Mouse (Mus musculus): ENCODE data around the gene Insr. TPM values are rescaled to one million over a fixed set of nuclear protein-coding genes. Genes with fewer than 3 reads are reported as not detected.
"Not testable (repeated sequence)": the region's sequence is repeated elsewhere in the genome, so short reads cannot be mapped to it uniquely, and the experiment has no call there.

Gene Insr
- 60.0 and 65.5 TPM in 2 replicates for polyA plus RNA-seq (2015; fragmentation: Nextera tagmentation; extraction: Ambion mirVana)

- WGBS = under 1% methylated on average over 61 of the region's 61 CpGs
- ATAC-seq (replicated peaks; ENCODE audit: extremely low read depth, insufficient read depth, low FRiP score) = peak; percentile 90
- H3K27ac ChIP-seq (ENCODE audit: low read length) = peak within 1 kb of the TSS; percentile 90
- H3K9me3 ChIP-seq (replicated peaks; ENCODE audit: control insufficient read depth, low read length) = no peaks in the 10 kb centered on the region
- H3K4me2 ChIP-seq (ENCODE audit: low read depth, low read length) = peak within 1 kb of the TSS; percentile 89
- H3K9ac ChIP-seq (ENCODE audit: low read length) = peak within 1 kb of the TSS; percentile 98
- H3K27me3 ChIP-seq (ENCODE audit: control insufficient read depth, insufficient read depth, low read length) = no peaks in the 10 kb centered on the region
- H3K4me3 ChIP-seq (ENCODE audit: low read length) = peak within 1 kb of the TSS; percentile 84
- H3K4me1 ChIP-seq (ENCODE audit: control insufficient read depth, insufficient read depth, low read length) = peaks cover 29% of the 10 kb centered on the region
- H3K36me3 ChIP-seq (ENCODE audit: control insufficient read depth, insufficient read depth) = no peaks in the 10 kb centered on the region
Observed at GRCm38 (mm10) chr8:3278934-3279720, at the start of gene Insr. TSS of gene Insr (minus strand) at chr8:3279617.

GRCm38 (mm10) chr8:3327538-3328245 is 48.3 kb upstream of the Insr start:
- ATAC-seq (replicated peaks; ENCODE audit: extremely low read depth, insufficient read depth, low FRiP score) = peak; percentile 46
- Histone ChIP-seq H3K4me1 (ENCODE audit: control insufficient read depth, insufficient read depth, low read length) (no peaks in the 10 kb centered on the region), H3K27ac (ENCODE audit: low read length) (no peak overlapping the region), H3K4me2 (ENCODE audit: low read depth, low read length) (no peak overlapping the region), H3K36me3 (ENCODE audit: control insufficient read depth, insufficient read depth) (no peaks in the 10 kb centered on the region), H3K9me3 (replicated peaks; ENCODE audit: control insufficient read depth, low read length) (no peaks in the 10 kb centered on the region), H3K4me3 (ENCODE audit: low read length) (no peak overlapping the region), H3K9ac (ENCODE audit: low read length) (no peak overlapping the region), H3K27me3 (ENCODE audit: control insufficient read depth, insufficient read depth, low read length) (no peaks in the 10 kb centered on the region)
- 52% methylated on average over 8 of the region's 8 CpGs for WGBS

- Histone ChIP-seq H3K9ac (ENCODE audit: low read length) (no peak overlapping the region), H3K9me3 (replicated peaks; ENCODE audit: control insufficient read depth, low read length) (no peaks in the 10 kb centered on the region), H3K4me1 (ENCODE audit: control insufficient read depth, insufficient read depth, low read length) (no peaks in the 10 kb centered on the region), H3K4me3 (ENCODE audit: low read length) (no peak overlapping the region), H3K4me2 (ENCODE audit: low read depth, low read length) (no peak overlapping the region), H3K27ac (ENCODE audit: low read length) (no peak overlapping the region), H3K36me3 (ENCODE audit: control insufficient read depth, insufficient read depth) (no peaks in the 10 kb centered on the region), H3K27me3 (ENCODE audit: control insufficient read depth, insufficient read depth, low read length) (no peaks in the 10 kb centered on the region)
- ATAC-seq (replicated peaks; ENCODE audit: extremely low read depth, insufficient read depth, low FRiP score) = no peak
- 83% methylated on average over 1 of the region's 1 CpGs for WGBS
Observed at GRCm38 (mm10) chr8:3327056-3327455, 47.6 kb upstream of the Insr start.

- no peaks in the 10 kb centered on the region for H3K9me3 ChIP-seq (replicated peaks; ENCODE audit: control insufficient read depth, low read length)
- no peak for ATAC-seq (replicated peaks; ENCODE audit: extremely low read depth, insufficient read depth, low FRiP score)
- no peaks in the 10 kb centered on the region for H3K4me1 ChIP-seq (ENCODE audit: control insufficient read depth, insufficient read depth, low read length)
- no peak overlapping the region for H3K4me2 ChIP-seq (ENCODE audit: low read depth, low read length)
- no peak overlapping the region for H3K9ac ChIP-seq (ENCODE audit: low read length)
- no peaks in the 10 kb centered on the region for H3K27me3 ChIP-seq (ENCODE audit: control insufficient read depth, insufficient read depth, low read length)
- WGBS = 58% methylated on average over 2 of the region's 2 CpGs
- H3K36me3 ChIP-seq (ENCODE audit: control insufficient read depth, insufficient read depth) = no peaks in the 10 kb centered on the region
- no peak overlapping the region for H3K27ac ChIP-seq (ENCODE audit: low read length)
- H3K4me3 ChIP-seq (ENCODE audit: low read length) = no peak overlapping the region
Observed at GRCm38 (mm10) chr8:3324253-3324652, 44.8 kb upstream of the Insr start.

GRCm38 (mm10) chr8:3319267-3319666 is 39.9 kb upstream of the Insr start:
- WGBS = 96% methylated on average over 8 of the region's 11 CpGs

DNA sequence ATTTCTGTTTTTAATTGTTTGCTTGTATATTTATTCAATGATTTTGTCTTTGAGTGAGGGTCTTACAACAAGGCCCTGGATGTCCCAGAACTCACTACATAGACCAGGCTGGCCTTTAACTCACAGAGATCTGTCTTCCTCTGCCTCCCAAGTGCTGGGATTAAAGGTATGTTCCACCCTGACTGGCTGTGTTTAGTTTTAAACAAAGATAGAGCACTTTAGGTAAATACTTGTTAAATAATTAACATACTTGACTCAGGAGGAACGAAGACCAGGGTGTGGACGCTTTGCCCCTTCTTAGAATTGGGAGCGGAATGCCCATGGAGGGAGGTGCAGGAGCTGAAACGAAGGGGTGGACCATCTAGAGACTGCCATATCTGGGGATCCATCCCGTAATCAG is 37.2 kb upstream of the Insr start:
- 89% methylated on average over 5 of the region's 5 CpGs for WGBS
- no peak overlapping the region for H3K9ac ChIP-seq (ENCODE audit: low read length)
- H3K27me3 ChIP-seq (ENCODE audit: control insufficient read depth, insufficient read depth, low read length) = no peaks in the 10 kb centered on the region
- no peak for ATAC-seq (replicated peaks; ENCODE audit: extremely low read depth, insufficient read depth, low FRiP score)
- no peak overlapping the region for H3K4me3 ChIP-seq (ENCODE audit: low read length)
- no peaks in the 10 kb centered on the region for H3K36me3 ChIP-seq (ENCODE audit: control insufficient read depth, insufficient read depth)
- H3K4me2 ChIP-seq (ENCODE audit: low read depth, low read length) = no peak overlapping the region
- H3K9me3 ChIP-seq (replicated peaks; ENCODE audit: control insufficient read depth, low read length) = no peaks in the 10 kb centered on the region
- no peak overlapping the region for H3K27ac ChIP-seq (ENCODE audit: low read length)
- no peaks in the 10 kb centered on the region for H3K4me1 ChIP-seq (ENCODE audit: control insufficient read depth, insufficient read depth, low read length)

More at GRCm38 (mm10) chr8:3319267-3319666, 39.9 kb upstream of the Insr start:
- H3K27me3 ChIP-seq (ENCODE audit: control insufficient read depth, insufficient read depth, low read length); H3K36me3 ChIP-seq (ENCODE audit: control insufficient read depth, insufficient read depth); H3K27ac ChIP-seq (ENCODE audit: low read length); H3K9ac ChIP-seq (ENCODE audit: low read length); H3K9me3 ChIP-seq (replicated peaks; ENCODE audit: control insufficient read depth, low read length); H3K4me1 ChIP-seq (ENCODE audit: control insufficient read depth, insufficient read depth, low read length); H3K4me3 ChIP-seq (ENCODE audit: low read length); ATAC-seq (replicated peaks; ENCODE audit: extremely low read depth, insufficient read depth, low FRiP score); H3K4me2 ChIP-seq (ENCODE audit: low read depth, low read length): not testable (repeated sequence)

GRCm38 (mm10) chr8:3314345-3314744 is 34.9 kb upstream of the Insr start:
- ATAC-seq (replicated peaks; ENCODE audit: extremely low read depth, insufficient read depth, low FRiP score) = no peak
- no peaks in the 10 kb centered on the region for H3K36me3 ChIP-seq (ENCODE audit: control insufficient read depth, insufficient read depth)
- no peaks in the 10 kb centered on the region for H3K9me3 ChIP-seq (replicated peaks; ENCODE audit: control insufficient read depth, low read length)
- no peaks in the 10 kb centered on the region for H3K4me1 ChIP-seq (ENCODE audit: control insufficient read depth, insufficient read depth, low read length)
- no peak overlapping the region for H3K4me3 ChIP-seq (ENCODE audit: low read length)
- 59% methylated on average over 2 of the region's 2 CpGs for WGBS
- H3K27ac ChIP-seq (ENCODE audit: low read length) = no peak overlapping the region
- H3K9ac ChIP-seq (ENCODE audit: low read length) = no peak overlapping the region
- H3K27me3 ChIP-seq (ENCODE audit: control insufficient read depth, insufficient read depth, low read length) = no peaks in the 10 kb centered on the region
- no peak overlapping the region for H3K4me2 ChIP-seq (ENCODE audit: low read depth, low read length)

DNA sequence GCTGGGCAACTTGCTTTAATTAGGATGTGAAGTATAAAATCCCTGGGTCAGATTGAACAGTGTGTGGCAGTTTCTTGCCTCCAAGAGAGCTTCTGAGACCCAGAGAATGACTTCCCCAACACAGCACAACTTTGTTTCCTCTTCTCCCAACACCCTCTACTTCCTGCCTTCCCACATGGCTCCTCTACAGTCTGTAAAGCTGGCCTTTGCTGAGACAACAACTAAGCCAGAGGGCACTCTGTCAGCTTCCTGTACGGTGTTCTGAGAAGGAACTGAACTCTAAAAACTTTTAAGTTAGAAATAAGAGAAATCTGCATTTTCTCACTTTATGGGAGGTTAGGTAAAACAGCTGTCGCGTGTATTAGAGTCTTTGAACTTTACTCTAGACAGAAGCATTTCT is 34.4 kb upstream of the Insr start:
- WGBS = 52% methylated on average over 3 of the region's 3 CpGs
- no peak overlapping the region for H3K9ac ChIP-seq (ENCODE audit: low read length)
- H3K4me1 ChIP-seq (ENCODE audit: control insufficient read depth, insufficient read depth, low read length) = no peaks in the 10 kb centered on the region
- H3K36me3 ChIP-seq (ENCODE audit: control insufficient read depth, insufficient read depth) = no peaks in the 10 kb centered on the region
- no peaks in the 10 kb centered on the region for H3K27me3 ChIP-seq (ENCODE audit: control insufficient read depth, insufficient read depth, low read length)
- H3K27ac ChIP-seq (ENCODE audit: low read length) = no peak overlapping the region
- no peak for ATAC-seq (replicated peaks; ENCODE audit: extremely low read depth, insufficient read depth, low FRiP score)
- H3K4me2 ChIP-seq (ENCODE audit: low read depth, low read length) = no peak overlapping the region
- no peak overlapping the region for H3K4me3 ChIP-seq (ENCODE audit: low read length)
- no peaks in the 10 kb centered on the region for H3K9me3 ChIP-seq (replicated peaks; ENCODE audit: control insufficient read depth, low read length)

DNA sequence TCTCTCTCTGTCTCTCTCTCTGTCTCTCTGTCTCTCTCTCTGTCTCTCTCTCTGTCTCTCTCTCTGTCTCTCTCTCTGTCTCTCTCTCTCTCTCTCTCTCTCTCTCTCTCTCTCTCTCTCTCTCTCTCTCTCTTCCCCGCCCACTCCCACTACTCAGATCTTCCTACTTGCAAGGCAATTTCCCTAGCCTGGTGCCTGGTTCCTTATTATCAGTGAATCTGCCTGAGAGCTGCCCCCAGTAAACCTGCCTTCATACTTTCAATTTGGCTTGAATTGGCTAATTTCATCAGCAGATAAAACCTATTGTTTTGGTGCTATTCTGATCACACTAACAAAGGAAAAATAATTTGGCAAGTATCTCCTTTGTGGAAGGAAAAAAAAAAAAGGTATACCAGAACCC is 34.0 kb upstream of the Insr start:
- H3K36me3 ChIP-seq (ENCODE audit: control insufficient read depth, insufficient read depth); ATAC-seq (replicated peaks; ENCODE audit: extremely low read depth, insufficient read depth, low FRiP score); H3K27ac ChIP-seq (ENCODE audit: low read length); H3K27me3 ChIP-seq (ENCODE audit: control insufficient read depth, insufficient read depth, low read length); H3K4me3 ChIP-seq (ENCODE audit: low read length); H3K4me1 ChIP-seq (ENCODE audit: control insufficient read depth, insufficient read depth, low read length); H3K9ac ChIP-seq (ENCODE audit: low read length); H3K4me2 ChIP-seq (ENCODE audit: low read depth, low read length); H3K9me3 ChIP-seq (replicated peaks; ENCODE audit: control insufficient read depth, low read length): not testable (repeated sequence)
- 74% methylated on average over 1 of the region's 1 CpGs for WGBS

All from heart, embryonic 16.5 days (tissue).